Mouse (Mus musculus) ES-Bruce4 (cell line): ENCODE results near the gene Slc26a9. TPM values are rescaled to one million over a fixed set of nuclear protein-coding genes. Genes with fewer than 3 reads are reported as not detected.

Experiments used
- H3K27ac ChIP-seq: 2 replicates; pipeline ENCODE4 v1.5.1; 2012; ENCODE audit warnings: low read length, inconsistent platforms; ENCODE audit not compliant: insufficient read depth
- H3K27me3 ChIP-seq: 2 replicates; pipeline ENCODE4 v1.6.1; 2012; ENCODE audit warnings: mild to moderate bottlenecking, low read length, inconsistent platforms; ENCODE audit not compliant: control insufficient read depth, poor library complexity, insufficient read depth, severe bottlenecking
- H3K36me3 ChIP-seq: 2 replicates; pipeline ENCODE4 v1.6.1; 2012; ENCODE audit warnings: inconsistent platforms, mild to moderate bottlenecking, low read length, moderate library complexity; ENCODE audit not compliant: control insufficient read depth, poor library complexity, insufficient read depth, severe bottlenecking
- H3K4me1 ChIP-seq: one replicate; pipeline ENCODE4 v1.8.1; 2011; ENCODE audit warnings: low read length; ENCODE audit not compliant: control insufficient read depth, insufficient read depth
- H3K4me3 ChIP-seq: 2 replicates; pipeline ENCODE4 v1.5.1; 2011; ENCODE audit warnings: low read depth, mild to moderate bottlenecking, low read length
- H3K9ac ChIP-seq: 2 replicates; pipeline ENCODE4 v1.6.1; 2012; ENCODE audit warnings: low read depth, mild to moderate bottlenecking, inconsistent platforms; ENCODE audit not compliant: poor library complexity, severe bottlenecking
- H3K9me3 ChIP-seq: replicated peaks from 2 replicates; pipeline ENCODE4 v1.6.1; 2012; ENCODE audit warnings: mild to moderate bottlenecking, low read length, inconsistent platforms; ENCODE audit not compliant: control insufficient read depth, poor library complexity, insufficient read depth, severe bottlenecking
- CTCF ChIP-seq: IDR thresholded peaks from one replicate; pipeline ENCODE4 v1.8.1; 2011; ENCODE audit warnings: low read depth, low read length
- EP300 ChIP-seq: IDR thresholded peaks from 2 replicates; pipeline ENCODE4 v1.6.1; 2011; ENCODE audit warnings: low read depth, low read length; ENCODE audit not compliant: insufficient read depth
- POLR2A ChIP-seq: IDR thresholded peaks from one replicate; pipeline ENCODE4 v1.8.1; 2011; ENCODE audit warnings: low read length; ENCODE audit not compliant: insufficient read depth
- polyA plus RNA-seq: library from polyadenylated mRNA; stranded (reverse); fragments of >200 nt; gene quantifications from 2 replicates; pipeline ENCODE4 v1.2.4, GENCODE M21; 2011; ENCODE audit warnings: low read depth; ENCODE audit not compliant: missing spikeins, insufficient read depth, insufficient read length

Slc26a9 gene
- polyA plus RNA-seq, 1 experiment, result not detected

- Histone ChIP-seq H3K4me3 (no peak overlapping the region), H3K27ac (no peak overlapping the region), H3K4me1 (peaks cover 5% of the 10 kb centered on the region), H3K36me3 (no peaks in the 10 kb centered on the region), H3K9me3 (no peaks in the 10 kb centered on the region), H3K9ac (no peak overlapping the region), H3K27me3 (no peaks in the 10 kb centered on the region)
- TF ChIP-seq EP300 (no peak), POLR2A (no peak), CTCF (no peak)
Measured at GRCm38 (mm10) chr1:131739481-131740160, 4.2 kb upstream of the Slc26a9 start.

GRCm38 (mm10) chr1:131745391-131745790 lies 1.6 kb downstream of the Slc26a9 start:
- Histone ChIP-seq H3K4me1 (peaks cover 20% of the 10 kb centered on the region), H3K27ac (peak overlapping the region; percentile 23; the same call in 1 of the 2 replicates), H3K27me3 (no peaks in the 10 kb centered on the region), H3K4me3 (no peak overlapping the region), H3K9me3 (no peaks in the 10 kb centered on the region), H3K9ac (no peak overlapping the region), H3K36me3 (no peaks in the 10 kb centered on the region)
- TF ChIP-seq EP300, result peak; percentile 89
- no peak for TF ChIP-seq CTCF
- no peak for TF ChIP-seq POLR2A

GRCm38 (mm10) chr1:131747761-131748160 lies 3.9 kb downstream of the Slc26a9 start:
- no peak overlapping the region for H3K4me3 ChIP-seq
- H3K9ac ChIP-seq, result no peak overlapping the region
- H3K9me3 ChIP-seq, result no peaks in the 10 kb centered on the region
- H3K27me3 ChIP-seq, result no peaks in the 10 kb centered on the region
- TF ChIP-seq EP300, result no peak
- TF ChIP-seq POLR2A, result no peak
- no peak for TF ChIP-seq CTCF
- H3K36me3 ChIP-seq, result no peaks in the 10 kb centered on the region
- peaks cover 20% of the 10 kb centered on the region for H3K4me1 ChIP-seq
- H3K27ac ChIP-seq, result no peak overlapping the region

GRCm38 (mm10) chr1:131748636-131749035 lies 4.8 kb downstream of the Slc26a9 start:
- TF ChIP-seq POLR2A (no peak), EP300 (no peak), CTCF (no peak)
- H3K27ac ChIP-seq, result no peak overlapping the region
- H3K4me1 ChIP-seq, result peaks cover 20% of the 10 kb centered on the region
- no peaks in the 10 kb centered on the region for H3K36me3 ChIP-seq
- no peaks in the 10 kb centered on the region for H3K9me3 ChIP-seq
- H3K27me3 ChIP-seq, result no peaks in the 10 kb centered on the region
- H3K4me3 ChIP-seq, result no peak overlapping the region
- H3K9ac ChIP-seq, result no peak overlapping the region

GRCm38 (mm10) chr1:131749706-131750545 lies 6.1 kb downstream of the Slc26a9 start:
- Histone ChIP-seq H3K9ac (no peak overlapping the region), H3K9me3 (no peaks in the 10 kb centered on the region), H3K36me3 (no peaks in the 10 kb centered on the region), H3K4me3 (no peak overlapping the region), H3K4me1 (peaks cover 14% of the 10 kb centered on the region), H3K27me3 (no peaks in the 10 kb centered on the region), H3K27ac (no peak overlapping the region)
- TF ChIP-seq CTCF (no peak), POLR2A (no peak), EP300 (0 out of 2 replicates have a peak, but pooled peaks have one; percentile 38)
